Mouse (Mus musculus) thymus, postnatal 0 days (tissue): Measurements from ENCODE around the gene Ints6l. TPM values are rescaled to one million over a fixed set of nuclear protein-coding genes. Genes with fewer than 3 reads are reported as not detected.

Experiments
- DNase-seq: peaks from one replicate; pipeline ENCODE4 v3.0.0-alpha.2; 2015; ENCODE audit warnings: low spot score
- polyA plus RNA-seq: library from polyadenylated mRNA; unstranded; fragments of >200 nt; fragmentation: Nextera tagmentation; extraction: Ambion mirVana; gene quantifications from 2 replicates; pipeline ENCODE4 v1.2.1, GENCODE M21; 2015

Gene Ints6l
- polyA plus RNA-seq = 17.0 and 17.5 TPM in 2 replicates

DNA sequence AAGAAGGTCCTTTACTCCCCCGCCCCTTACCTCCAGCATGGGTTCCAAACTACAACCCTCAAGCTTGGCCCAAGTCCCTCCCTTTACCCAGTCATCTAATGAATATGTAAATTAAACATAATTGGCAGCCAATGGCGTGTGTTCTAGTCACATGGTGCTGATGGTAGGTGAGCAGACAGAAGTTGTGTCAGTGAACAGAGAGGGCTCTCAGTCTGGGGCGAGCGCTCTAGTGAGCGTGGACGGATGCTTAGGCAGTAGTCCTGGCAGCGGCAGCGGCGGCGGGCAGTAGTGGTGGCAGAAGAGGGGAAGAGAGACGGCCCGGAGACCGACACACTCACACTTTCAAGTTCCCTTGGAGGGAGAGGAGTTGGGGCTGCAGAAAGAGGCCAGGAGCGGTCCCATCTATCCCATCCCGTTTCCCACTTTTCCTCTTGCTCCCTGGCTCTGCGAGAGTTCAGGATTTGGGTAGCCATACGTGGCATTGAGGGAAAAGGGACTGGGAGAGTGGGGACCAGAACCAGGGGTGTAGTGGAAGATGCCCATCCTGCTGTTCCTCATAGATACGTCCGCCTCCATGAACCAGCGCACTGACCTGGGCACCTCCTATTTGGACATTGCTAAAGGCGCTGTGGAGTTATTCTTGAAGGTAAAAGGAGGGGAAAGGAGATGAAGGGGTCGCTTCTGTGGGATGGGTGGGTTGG, at the start of gene Ints6l:
Ints6l (plus strand) TSS at position 187 of the 701 bp plus-strand sequence.
- DNase-seq = peak; percentile 81

DNA sequence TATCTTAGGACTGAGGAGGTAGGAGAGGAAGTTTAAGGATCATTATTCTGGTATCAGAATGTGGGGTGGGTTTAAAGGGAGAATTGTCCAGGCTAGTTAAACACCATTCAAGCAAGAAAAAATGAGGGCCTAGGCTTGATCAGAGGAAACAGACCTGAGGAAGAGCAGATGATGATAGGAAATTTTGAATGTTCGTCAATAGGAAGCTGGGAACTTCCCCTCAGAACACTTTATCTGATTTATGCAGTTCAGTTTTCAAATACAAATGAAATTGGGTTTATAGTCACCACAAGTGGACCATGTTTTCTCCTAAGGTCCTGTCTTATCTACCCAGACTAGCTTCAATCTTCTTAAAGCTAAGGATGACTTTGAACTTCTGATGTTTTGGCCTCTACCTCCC, 49.2 kb upstream of the Ints6l start:
- DNase-seq = no peak

- DNase-seq = no peak
Measured at GRCm38 (mm10) chrX:56406128-56406527, 48.5 kb upstream of the Ints6l start.

GRCm38 (mm10) chrX:56416277-56416676, 38.4 kb upstream of the Ints6l start:
- no peak for DNase-seq

DNA sequence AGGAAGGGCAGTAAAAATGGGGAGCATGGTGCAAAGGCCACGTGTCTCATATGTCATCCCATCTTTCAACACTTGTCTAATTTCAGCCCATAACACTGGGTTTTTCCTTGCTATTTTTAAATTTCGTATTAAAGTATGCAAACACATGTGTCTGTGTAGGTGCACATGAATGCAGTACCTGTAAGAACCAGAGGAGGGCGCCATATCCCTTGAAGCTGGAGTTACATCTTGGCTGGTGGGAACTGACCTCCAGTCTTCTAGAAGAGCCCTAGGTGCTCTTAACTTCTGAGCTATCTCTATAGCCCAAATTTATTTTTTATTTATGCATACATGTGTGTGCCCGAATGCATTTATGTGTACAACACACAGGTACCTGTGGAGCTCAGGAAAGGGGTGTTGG, 37.1 kb upstream of the Ints6l start:
- DNase-seq = peak; percentile 2

DNA sequence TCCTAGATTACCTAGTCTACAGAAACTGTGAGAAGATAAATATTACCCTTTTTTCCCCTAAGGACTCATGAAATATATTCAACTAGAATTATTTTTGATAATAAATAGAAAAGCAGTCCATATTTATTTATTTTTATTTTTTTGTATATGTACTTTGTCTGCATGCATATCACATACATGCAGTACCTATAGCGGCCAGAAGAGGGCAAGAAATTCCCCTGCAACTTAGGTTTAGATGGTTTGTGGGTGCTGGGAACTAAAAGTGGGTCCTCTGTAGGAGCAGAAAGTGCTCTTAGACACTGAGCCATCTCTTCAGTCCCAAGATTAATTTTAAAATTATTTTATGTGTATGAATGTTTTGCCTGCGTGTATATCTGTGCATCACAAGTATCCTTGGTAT, 24.1 kb upstream of the Ints6l start:
- no peak for DNase-seq

GRCm38 (mm10) chrX:56435758-56436283, 18.8 kb upstream of the Ints6l start:
- DNase-seq = no peak

GRCm38 (mm10) chrX:56446487-56447428, 7.9 kb upstream of the Ints6l start:
- no peak for DNase-seq

- DNase-seq = no peak
Measured at GRCm38 (mm10) chrX:56447524-56448015, 7.1 kb upstream of the Ints6l start, which contains the start of gene Gm2174. TSS of gene Gm2174 (plus strand) at chrX:56447965.

DNA sequence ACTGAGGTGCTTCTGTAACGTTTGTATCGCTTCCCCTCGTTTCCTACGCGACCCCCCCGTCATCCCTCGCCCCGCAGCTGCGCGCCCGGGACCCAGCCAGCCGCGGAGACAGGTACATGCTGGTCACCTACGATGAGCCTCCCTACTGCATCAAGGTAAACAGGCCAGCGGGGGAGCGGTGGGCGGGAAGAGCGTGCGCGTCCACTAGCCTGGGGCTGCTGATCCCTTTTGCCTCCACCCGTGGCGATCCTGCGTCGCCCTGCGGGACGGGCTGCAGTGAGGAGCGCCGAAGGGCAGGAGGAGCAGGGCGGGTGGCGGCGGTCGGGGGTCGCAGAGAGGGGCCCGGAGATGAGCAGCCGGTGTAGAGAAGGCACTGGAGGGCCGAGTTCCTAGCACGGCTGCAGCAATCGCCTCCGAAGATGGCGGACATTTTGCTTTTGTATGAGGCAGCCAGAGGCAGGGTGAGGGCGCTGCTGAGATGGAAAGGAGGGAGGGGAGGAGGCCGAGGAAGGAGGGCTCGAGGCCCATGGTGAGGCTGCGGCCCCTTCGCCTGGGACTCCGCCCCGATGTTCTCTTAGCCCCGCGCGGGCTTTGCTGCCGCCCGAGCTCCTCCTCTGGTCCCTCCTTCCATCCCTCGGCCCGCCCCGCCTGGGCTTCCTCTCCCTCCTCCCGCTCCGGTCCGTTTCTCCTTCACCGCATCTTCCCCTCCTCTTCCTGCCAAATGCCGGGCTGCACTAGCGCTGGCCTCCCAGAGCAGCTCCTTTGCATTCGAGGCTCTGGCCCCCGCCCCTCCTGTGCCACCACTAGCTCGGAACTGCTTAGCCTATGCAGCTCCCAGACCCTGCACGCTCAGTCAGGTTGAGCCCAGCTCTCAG, 952 bp downstream of the Ints6l start:
- peak; percentile 82 for DNase-seq

DNA sequence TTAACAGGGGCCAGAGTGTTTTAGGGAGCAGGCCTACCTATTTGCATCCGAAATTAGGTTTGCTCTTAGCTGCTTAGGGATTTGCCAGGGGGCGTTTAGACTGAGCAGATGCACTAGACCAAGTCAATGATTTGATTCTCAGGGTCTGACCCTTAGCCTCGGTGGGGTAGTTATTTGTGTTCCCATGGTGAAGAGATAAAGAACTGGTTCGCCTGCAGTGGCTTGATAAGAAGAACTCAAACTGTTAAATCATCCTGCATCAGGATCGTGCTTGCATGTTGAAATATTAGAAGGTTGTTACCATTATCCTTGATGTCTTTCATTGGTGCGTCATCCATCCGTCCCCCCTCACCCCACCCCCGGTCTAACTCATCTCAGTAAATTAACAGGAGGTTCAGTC, 1.7 kb downstream of the Ints6l start:
- DNase-seq = peak; percentile 2

- DNase-seq = no peak
Measured at GRCm38 (mm10) chrX:56462020-56462933, 7.6 kb downstream of the Ints6l start.

GRCm38 (mm10) chrX:56464906-56465305, 10.2 kb downstream of the Ints6l start:
- DNase-seq = no peak

GRCm38 (mm10) chrX:56467688-56468087, 13.0 kb downstream of the Ints6l start:
- DNase-seq = no peak

DNA sequence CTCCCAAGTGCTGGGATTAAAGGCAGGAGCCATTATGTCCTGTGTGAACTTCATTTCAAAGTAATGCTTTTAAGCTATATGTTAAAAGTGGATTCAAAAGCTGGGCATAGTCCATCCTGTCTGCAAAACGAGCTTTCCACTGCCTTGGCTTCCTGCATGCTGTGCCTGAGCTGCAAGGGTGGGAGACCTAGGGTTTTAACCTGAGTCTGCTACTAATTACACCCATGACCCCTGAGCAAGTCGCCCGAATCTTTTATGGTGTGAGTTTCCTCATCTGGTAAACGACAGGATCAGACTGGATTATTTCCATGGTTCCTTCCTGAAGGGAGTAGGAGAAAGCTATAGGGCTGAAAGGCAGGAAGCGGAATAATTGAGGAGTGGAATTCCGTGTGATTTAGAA, 13.8 kb downstream of the Ints6l start:
- no peak for DNase-seq

GRCm38 (mm10) chrX:56474035-56474434, 19.4 kb downstream of the Ints6l start:
- no peak for DNase-seq

GRCm38 (mm10) chrX:56477553-56477952, 22.9 kb downstream of the Ints6l start:
- DNase-seq = no peak

DNA sequence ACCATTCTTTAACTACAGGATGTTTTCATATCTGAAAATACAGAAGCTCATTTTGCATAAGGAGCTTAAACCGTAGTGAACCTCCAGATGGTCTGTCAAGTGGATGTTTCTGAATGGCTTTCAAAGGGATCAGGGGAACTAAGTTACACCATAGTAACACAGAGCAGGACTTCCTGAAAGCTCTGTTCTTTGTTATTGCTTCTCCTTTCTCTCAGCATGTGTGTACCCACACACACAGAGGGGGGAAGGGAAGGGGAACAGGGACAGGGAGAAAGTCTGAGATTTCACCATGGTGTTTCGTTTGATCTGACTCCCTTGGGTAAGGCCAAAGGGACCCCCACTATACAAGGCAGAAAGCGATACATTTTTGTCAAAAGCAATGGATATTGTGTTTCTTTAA, 27.2 kb downstream of the Ints6l start:
- no peak for DNase-seq

DNA sequence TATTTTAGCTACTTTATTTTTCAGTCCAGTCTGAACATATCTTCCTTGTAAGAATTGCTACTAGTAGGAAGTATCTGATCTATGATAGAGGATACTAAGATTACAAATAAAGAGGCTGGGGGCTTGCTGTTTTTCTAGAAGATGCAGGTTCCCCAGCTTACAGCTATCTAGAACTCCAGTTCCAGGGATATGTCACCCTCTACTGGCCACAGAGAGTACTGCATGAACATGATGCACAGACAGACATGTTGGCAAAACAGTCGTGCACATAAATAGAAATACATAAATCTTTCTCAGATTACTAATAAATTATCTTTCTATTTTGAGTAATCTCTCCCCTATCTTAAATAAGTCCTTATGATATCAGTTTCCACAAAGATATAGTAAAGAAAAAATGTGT, 35.1 kb downstream of the Ints6l start:
- DNase-seq = peak; percentile 70

- DNase-seq = no peak
Measured at GRCm38 (mm10) chrX:56497241-56497640, 42.6 kb downstream of the Ints6l start.
